Mouse (Mus musculus) midbrain, embryonic 15.5 days (tissue): ENCODE measurements around the gene Gjb1. TPM values are rescaled to one million over a fixed set of nuclear protein-coding genes. Genes with fewer than 3 reads are reported as not detected.

Source experiments
- ATAC-seq: fragments of 200-750 bp; cut with Nextera tagmentation; replicated peaks from 2 replicates; pipeline ENCODE4 v1.8.0; 2017; ENCODE audit warnings: moderate TSS enrichment
- H3K27ac ChIP-seq: fragments of 300-500 bp; sonication (generic); 2 replicates; pipeline ENCODE4 v1.5.1; 2015; ENCODE audit warnings: mild to moderate bottlenecking, inconsistent platforms
- H3K27me3 ChIP-seq: fragments of 300-500 bp; sonication (generic); replicated peaks from 2 replicates; pipeline ENCODE4 v1.6.1; 2015; ENCODE audit warnings: inconsistent platforms
- H3K36me3 ChIP-seq: fragments of 300-500 bp; sonication (generic); replicated peaks from 2 replicates; pipeline ENCODE4 v1.6.1; 2015; ENCODE audit warnings: inconsistent platforms
- H3K4me1 ChIP-seq: fragments of 300-500 bp; sonication (generic); 2 replicates; pipeline ENCODE4 v1.6.1; 2015; ENCODE audit warnings: inconsistent platforms
- H3K4me2 ChIP-seq: fragments of 300-500 bp; sonication (generic); 2 replicates; pipeline ENCODE4 v1.6.1; 2015; ENCODE audit warnings: inconsistent platforms, mild to moderate bottlenecking, moderate library complexity
- H3K4me3 ChIP-seq: fragments of 300-500 bp; sonication (generic); 2 replicates; pipeline ENCODE4 v1.5.1; 2015; ENCODE audit warnings: mild to moderate bottlenecking, inconsistent platforms
- H3K9ac ChIP-seq: fragments of 300-500 bp; sonication (generic); 2 replicates; pipeline ENCODE4 v1.6.1; 2015; ENCODE audit warnings: mild to moderate bottlenecking, inconsistent platforms
- H3K9me3 ChIP-seq: fragments of 300-500 bp; sonication (generic); 2 replicates; pipeline ENCODE4 v1.6.1; 2016; ENCODE audit warnings: inconsistent platforms
- WGBS: fragments of 180-500 bp; shearing (Covaris S2); methylation state at CpG from one replicate; pipeline ENCODE4 v1.1.7; 2015; ENCODE audit warnings: mixed read lengths; 5-methylcytosine and 5-hydroxymethylcytosine counted together
- polyA plus RNA-seq: library from polyadenylated mRNA; unstranded; fragments of >200 nt; fragmentation: Nextera tagmentation; extraction: Ambion mirVana; gene quantifications from 2 replicates; pipeline ENCODE4 v1.2.1, GENCODE M21; 2015

Gene Gjb1
- polyA plus RNA-seq, 1 experiment from 2014 or later: 1.1 TPM

- Histone ChIP-seq H3K9ac (peak overlapping the region; percentile 59), H3K36me3 (no peaks in the 10 kb centered on the region), H3K4me2 (peak overlapping the region; percentile 68), H3K27me3 (no peaks in the 10 kb centered on the region), H3K4me1 (peaks cover 18% of the 10 kb centered on the region), H3K27ac (peak overlapping the region; percentile 88), H3K4me3 (peak overlapping the region; percentile 56), H3K9me3 (no peaks in the 10 kb centered on the region)
- WGBS: 24% methylated on average over 42 of the region's 54 CpGs
- peak; percentile 97 for ATAC-seq
These were observed 43.8 kb downstream of the Gjb1 start for GRCm38 (mm10) chrX:101419725-101420699.

GRCm38 (mm10) chrX:101420700-101421095 is 44.5 kb downstream of the Gjb1 start, which contains the start of gene Zmym3:
TSS of gene Zmym3 (minus strand) at chrX:101420849.
- Histone ChIP-seq H3K9ac (peak within 1 kb of the TSS; percentile 42), H3K27ac (peak within 1 kb of the TSS; percentile 88), H3K4me2 (peak within 1 kb of the TSS; percentile 68), H3K9me3 (no peaks in the 10 kb centered on the region), H3K27me3 (no peaks in the 10 kb centered on the region), H3K36me3 (no peaks in the 10 kb centered on the region), H3K4me1 (peaks cover 18% of the 10 kb centered on the region), H3K4me3 (peak within 1 kb of the TSS; percentile 56)
- ATAC-seq: no peak
- WGBS: 20% methylated on average over 4 of the region's 4 CpGs

GRCm38 (mm10) chrX:101423462-101423861 is 47.3 kb downstream of the Gjb1 start:
- Histone ChIP-seq H3K27ac (no peak overlapping the region), H3K4me1 (peaks cover 3% of the 10 kb centered on the region; the same call in 1 of the 2 replicates), H3K36me3 (no peaks in the 10 kb centered on the region), H3K9ac (no peak overlapping the region), H3K4me3 (no peak overlapping the region), H3K4me2 (no peak overlapping the region), H3K27me3 (no peaks in the 10 kb centered on the region), H3K9me3 (no peaks in the 10 kb centered on the region)
- ATAC-seq: no peak
- WGBS: 82% methylated on average over 2 of the region's 2 CpGs

- no peak for ATAC-seq
- H3K9ac ChIP-seq: no peak overlapping the region
- H3K4me2 ChIP-seq: no peak overlapping the region
- no peak overlapping the region for H3K4me3 ChIP-seq
- no peaks in the 10 kb centered on the region for H3K9me3 ChIP-seq
- H3K4me1 ChIP-seq: peaks cover 17% of the 10 kb centered on the region
- H3K36me3 ChIP-seq: no peaks in the 10 kb centered on the region; the same call in 1 of the 2 replicates
- H3K27ac ChIP-seq: 0 out of 2 replicates have a peak overlapping the region, but pooled peaks have one; percentile 92
- no peaks in the 10 kb centered on the region for H3K27me3 ChIP-seq
- WGBS: 0% methylated on average over 1 of the region's 1 CpGs
These were observed 51.6 kb downstream of the Gjb1 start for GRCm38 (mm10) chrX:101427774-101428173.

DNA sequence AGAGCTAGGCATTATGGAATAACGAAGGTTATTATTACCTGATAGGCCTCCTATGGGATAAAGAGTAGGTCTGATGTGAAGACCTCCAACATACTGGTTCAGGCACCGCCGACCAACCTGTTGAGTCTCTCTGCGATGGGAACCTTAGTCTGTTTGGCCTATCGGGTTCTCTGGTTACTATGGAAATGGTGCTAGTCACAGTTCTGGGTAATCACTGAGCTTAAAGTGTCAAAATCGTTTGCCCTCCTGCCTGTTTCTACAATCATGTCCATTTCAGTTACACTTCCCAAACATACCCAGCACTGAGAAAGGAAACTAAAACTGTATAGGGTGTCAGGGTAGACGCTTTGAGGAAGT is 52.6 kb downstream of the Gjb1 start:
- Histone ChIP-seq H3K9ac (peak overlapping the region; percentile 6; the same call in 1 of the 2 replicates), H3K4me2 (peak overlapping the region; percentile 45), H3K4me1 (peaks cover 20% of the 10 kb centered on the region), H3K27ac (peak overlapping the region; percentile 92), H3K9me3 (no peaks in the 10 kb centered on the region), H3K27me3 (no peaks in the 10 kb centered on the region), H3K36me3 (no peaks in the 10 kb centered on the region; the same call in 1 of the 2 replicates), H3K4me3 (peak overlapping the region; percentile 29)
- WGBS: 15% methylated on average over 7 of the region's 7 CpGs
- peak; percentile 9 for ATAC-seq

- no peaks in the 10 kb centered on the region for H3K9me3 ChIP-seq
- no peaks in the 10 kb centered on the region; the same call in 1 of the 2 replicates for H3K36me3 ChIP-seq
- no peaks in the 10 kb centered on the region for H3K27me3 ChIP-seq
- 23% methylated on average over 50 of the region's 51 CpGs for WGBS
- H3K9ac ChIP-seq: peak within 1 kb of the TSS; percentile 63
- H3K4me1 ChIP-seq: peaks cover 20% of the 10 kb centered on the region
- peak; percentile 97 for ATAC-seq
- H3K4me2 ChIP-seq: peak within 1 kb of the TSS; percentile 45
- H3K4me3 ChIP-seq: peak within 1 kb of the TSS; percentile 69
- H3K27ac ChIP-seq: peak within 1 kb of the TSS; percentile 92
These were observed 53.2 kb downstream of the Gjb1 start, which contains the start of gene Nono for GRCm38 (mm10) chrX:101429142-101429949. TSS of gene Nono (plus strand) at chrX:101429318.

GRCm38 (mm10) chrX:101429976-101430375 is 53.8 kb downstream of the Gjb1 start:
- peak; percentile 64 for ATAC-seq
- peak overlapping the region; percentile 92 for H3K27ac ChIP-seq
- 25% methylated on average over 14 of the region's 14 CpGs for WGBS

More at GRCm38 (mm10) chrX:101429976-101430375, 53.8 kb downstream of the Gjb1 start:
- Histone ChIP-seq H3K4me2 (peak overlapping the region; percentile 44), H3K9me3 (no peaks in the 10 kb centered on the region), H3K9ac (peak overlapping the region; percentile 63), H3K36me3 (no peaks in the 10 kb centered on the region; the same call in 1 of the 2 replicates), H3K4me3 (peak overlapping the region; percentile 69), H3K4me1 (peaks cover 20% of the 10 kb centered on the region), H3K27me3 (no peaks in the 10 kb centered on the region)

Other genes with a start within 250 kb of the Gjb1 start
- gene Snx12, start 153.8 kb upstream of the Gjb1 start, polyA plus RNA-seq: 45.1 and 46.4 TPM in 2 replicates
- 0.97 TPM in 2 replicates for gene Foxo4, start 121.8 kb upstream of the Gjb1 start, polyA plus RNA-seq
- gene Gm614, start 112.4 kb upstream of the Gjb1 start, polyA plus RNA-seq: not detected in 2 replicates
- gene Il2rg, start 108.1 kb upstream of the Gjb1 start, polyA plus RNA-seq: 6.7 and 7.2 TPM in 2 replicates
- not detected in 2 replicates for gene Gm20489, start 107.4 kb upstream of the Gjb1 start, polyA plus RNA-seq
- gene Med12, start 102.3 kb upstream of the Gjb1 start, polyA plus RNA-seq: 26.6 and 29.1 TPM in 2 replicates
- gene Nlgn3, start 77.2 kb upstream of the Gjb1 start, polyA plus RNA-seq: 89.5 and 90.3 TPM in 2 replicates
- gene Zmym3, start 44.5 kb downstream of the Gjb1 start, polyA plus RNA-seq: 94.3 and 102 TPM in 2 replicates
- gene Nono, start 52.9 kb downstream of the Gjb1 start, polyA plus RNA-seq: 335 and 336 TPM in 2 replicates
- 1.5 and 1.6 TPM in 2 replicates for gene Itgb1bp2, start 72.7 kb downstream of the Gjb1 start, polyA plus RNA-seq
- 16.1 and 19.7 TPM in 2 replicates for gene Taf1, start 156.4 kb downstream of the Gjb1 start, polyA plus RNA-seq